In genomic region chr2:127339262-127339661, GRCm38 (mm10) we compare ENCODE assay signal across 24 mouse cellular contexts. TPM values are rescaled to one million over a fixed set of nuclear protein-coding genes. Genes with fewer than 3 reads are reported as not detected.
"Had no signal": no experiment of that assay in that cellular context is flagged by ENCODE, and none has a peak within 500 bp of the region (broad histone marks: within the 10 kb centered on the region; RNA-seq: fewer than 3 reads in every experiment).

No protein-coding gene starts in this region.

- H3K36me3 ChIP-seq: liver, embryonic 13.5 days; liver, embryonic 15.5 days; lung, embryonic 15.5 days; midbrain, embryonic 13.5 days; midbrain, embryonic 15.5 days; neural tube, embryonic 13.5 days; neural tube, embryonic 15.5 days had no signal

- DNase-seq: liver, embryonic 13.5 days; liver, postnatal 0 days; lung, adult 2 months; lung, postnatal 14 days; retina, postnatal 1 day; right cerebral cortex, adult 18-20 months; right cerebral cortex, postnatal 25 days; right cerebral cortex, postnatal 4 days had no signal

- H3K4me2 ChIP-seq: liver, embryonic 13.5 days; liver, embryonic 15.5 days; lung, embryonic 15.5 days; midbrain, embryonic 11.5 days; midbrain, embryonic 13.5 days; midbrain, embryonic 15.5 days; neural tube, embryonic 13.5 days; neural tube, embryonic 15.5 days had no signal

- H3K4me3 ChIP-seq: liver, embryonic 13.5 days; liver, embryonic 15.5 days; lung, embryonic 15.5 days; midbrain, embryonic 13.5 days; midbrain, embryonic 15.5 days; neural tube, embryonic 13.5 days; neural tube, embryonic 15.5 days had no signal

- H3K9ac ChIP-seq: liver, embryonic 13.5 days; liver, embryonic 15.5 days; liver, postnatal 0 days; lung, embryonic 15.5 days; midbrain, embryonic 13.5 days; midbrain, embryonic 15.5 days; neural tube, embryonic 13.5 days; neural tube, embryonic 15.5 days had no signal

- ATAC-seq: liver, postnatal 0 days; lung, postnatal 0 days; midbrain, embryonic 13.5 days; midbrain, embryonic 15.5 days had no signal

- H3K9me3 ChIP-seq: liver, embryonic 13.5 days; liver, embryonic 15.5 days; lung, embryonic 15.5 days; midbrain, embryonic 13.5 days; midbrain, embryonic 15.5 days; neural tube, embryonic 13.5 days; neural tube, embryonic 15.5 days had no signal

- H3K27ac ChIP-seq: liver, embryonic 13.5 days; liver, embryonic 15.5 days; lung, embryonic 15.5 days; midbrain, embryonic 13.5 days; midbrain, embryonic 15.5 days; neural tube, embryonic 13.5 days; neural tube, embryonic 15.5 days had no signal

RNA-seq across cellular contexts. Expression of gene Astl, which starts 0.8 kb away (rescaled TPM):
- total RNA-seq: midbrain, postnatal 0 days had no signal
- polyA plus RNA-seq: liver, embryonic 13.5 days; liver, postnatal 0 days; lung, adult 2 months; lung, embryonic 15.5 days; lung, postnatal 0 days; macrophage; midbrain, embryonic 11.5 days; midbrain, embryonic 13.5 days; midbrain, embryonic 15.5 days; midbrain, postnatal 0 days; neural tube, embryonic 11.5 days; neural tube, embryonic 13.5 days; neural tube, embryonic 15.5 days; small intestine, adult 2 months; stomach, embryonic 14.5 days; stomach, embryonic 16.5 days had no signal

RNA-seq across cellular contexts. Expression of gene Adra2b, which starts 23.7 kb away (rescaled TPM):
- total RNA-seq: megakaryocyte progenitor cell, adult 5-6 weeks; monocyte, adult 5-6 weeks had no signal
- polyA plus RNA-seq: macrophage had no signal
